Mouse (Mus musculus): Measurements from ENCODE around the gene Tmem163. TPM values are rescaled to one million over a fixed set of nuclear protein-coding genes. Genes with fewer than 3 reads are reported as not detected.

The Tmem163 gene
- total RNA-seq (2014; fragmentation: Nextera tagmentation) (not detected in 2 replicates), total RNA-seq (2017) (0.14 TPM in 1 of 2 replicates, not detected in the other)

DNA sequence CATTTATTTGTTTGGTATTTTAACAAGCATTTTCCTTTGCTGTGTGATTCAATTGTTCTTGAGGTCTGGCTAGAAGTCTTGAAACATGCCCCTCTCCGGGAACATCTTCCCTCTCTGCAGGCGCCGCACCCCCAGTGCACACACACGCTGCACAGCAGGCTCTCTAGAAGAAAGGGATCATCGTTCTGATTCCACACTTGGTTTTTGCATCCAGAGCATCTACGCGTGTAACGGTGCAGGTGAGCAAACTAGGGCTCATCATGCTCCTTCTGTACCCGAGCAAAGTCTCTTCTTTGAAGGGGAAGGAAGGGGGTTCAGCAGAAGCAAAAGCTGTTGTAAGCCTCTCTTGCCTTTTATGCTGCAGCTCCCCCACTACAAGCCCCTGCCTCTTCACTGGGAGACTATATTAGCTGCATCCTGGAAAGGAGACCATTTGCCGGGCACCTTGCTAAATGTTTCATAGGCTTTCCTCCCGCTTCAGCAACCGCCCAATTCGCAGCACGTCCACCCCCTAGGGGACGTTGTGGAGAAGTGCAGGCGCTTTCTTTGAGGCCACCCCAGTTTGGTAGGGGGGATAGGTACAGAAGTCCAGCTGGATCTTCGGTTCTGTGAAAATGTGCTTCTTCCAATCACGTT, at the start of gene Tmem163:
Gene Tmem163 (minus strand): TSS at position 51 of the 636 bp plus-strand sequence.
- ATAC-seq (replicated peaks; ENCODE audit: low FRiP score, low TSS enrichment, poor library complexity, severe bottlenecking) = peak; percentile 81

GRCm38 (mm10) chr1:127729096-127729495, 49.7 kb upstream of the Tmem163 start, which contains the start of gene Acmsd:
Gene Acmsd (plus strand): TSS chr1:127729413.
- ATAC-seq (replicated peaks; ENCODE audit: low FRiP score, low TSS enrichment, poor library complexity, severe bottlenecking) = no peak

- no peak for ATAC-seq (replicated peaks; ENCODE audit: low FRiP score, low TSS enrichment, poor library complexity, severe bottlenecking)
Measured at GRCm38 (mm10) chr1:127723596-127723995, 44.2 kb upstream of the Tmem163 start.

GRCm38 (mm10) chr1:127718290-127718689, 38.9 kb upstream of the Tmem163 start:
- ATAC-seq (replicated peaks; ENCODE audit: low FRiP score, low TSS enrichment, poor library complexity, severe bottlenecking) = no peak

GRCm38 (mm10) chr1:127716441-127716840, 37.1 kb upstream of the Tmem163 start:
- ATAC-seq (replicated peaks; ENCODE audit: low FRiP score, low TSS enrichment, poor library complexity, severe bottlenecking) = no peak

- no peak for ATAC-seq (replicated peaks; ENCODE audit: low FRiP score, low TSS enrichment, poor library complexity, severe bottlenecking)
Measured at GRCm38 (mm10) chr1:127706269-127706668, 26.9 kb upstream of the Tmem163 start.

DNA sequence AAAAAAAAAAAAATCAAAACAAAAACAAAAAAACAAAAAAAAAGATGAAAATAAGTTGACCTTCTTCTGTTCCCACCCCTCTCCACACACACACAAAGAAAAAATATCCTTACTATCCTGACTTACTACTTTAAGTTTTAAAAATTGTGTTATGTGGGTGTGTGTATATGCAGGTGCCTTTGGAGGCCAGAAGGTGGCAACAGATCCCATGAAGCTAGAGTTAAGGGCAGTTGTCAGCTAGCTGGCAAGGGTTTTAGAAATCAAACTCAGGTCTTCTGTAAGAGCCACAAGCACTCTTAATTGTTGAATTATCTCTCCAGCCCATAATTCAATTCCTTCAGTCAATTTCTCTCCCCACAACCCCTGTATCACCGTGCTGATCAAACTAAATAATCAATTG, 22.8 kb upstream of the Tmem163 start:
- ATAC-seq (replicated peaks; ENCODE audit: low FRiP score, low TSS enrichment, poor library complexity, severe bottlenecking) = peak; percentile 87

GRCm38 (mm10) chr1:127696533-127696932, 17.2 kb upstream of the Tmem163 start:
- ATAC-seq (replicated peaks; ENCODE audit: low FRiP score, low TSS enrichment, poor library complexity, severe bottlenecking) = peak; percentile 82

DNA sequence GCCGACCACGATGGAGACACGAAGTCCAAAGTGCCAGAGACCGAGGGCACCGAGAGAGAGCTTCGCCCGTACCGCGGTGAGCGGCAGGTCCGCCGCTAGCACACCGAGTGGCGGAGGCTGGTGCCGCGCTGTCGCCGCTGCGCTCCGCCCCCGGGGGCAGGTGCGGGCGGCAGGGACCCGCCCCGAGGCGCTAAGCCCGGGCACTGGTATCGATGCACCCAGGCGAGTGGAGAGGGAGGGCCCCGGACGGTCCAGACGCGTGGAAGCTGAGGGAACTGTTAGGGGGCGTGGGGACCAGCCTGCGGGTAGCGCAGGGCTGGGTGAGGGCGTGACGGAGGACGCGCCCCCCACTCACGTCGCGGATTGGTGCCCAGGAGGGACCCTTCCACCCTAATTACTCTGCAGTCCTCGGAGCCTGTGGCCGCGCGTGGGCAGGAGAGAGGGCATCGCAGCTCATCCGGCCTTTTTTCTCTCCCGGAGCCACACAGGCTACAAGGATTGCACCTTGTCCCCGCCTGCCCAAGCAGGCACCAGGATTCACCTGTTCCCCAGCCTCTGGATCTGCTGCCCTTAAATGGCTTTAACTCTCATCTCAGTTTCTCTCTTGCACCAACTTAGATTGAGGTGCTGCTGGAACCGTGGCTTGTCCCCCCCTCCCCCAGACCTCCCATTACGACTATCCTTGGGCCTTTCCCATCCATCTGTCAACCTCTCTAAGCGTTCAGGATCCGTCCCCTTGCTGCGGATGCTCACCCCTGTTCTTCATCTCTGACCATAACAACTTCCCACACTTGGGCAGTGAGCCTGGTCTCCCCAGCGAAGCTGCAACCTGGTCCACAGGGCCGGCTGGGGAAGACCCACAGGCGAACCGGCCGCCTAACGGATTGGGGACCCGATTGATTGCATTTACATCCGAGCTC, 1.4 kb downstream of the Tmem163 start:
- peak; percentile 85 for ATAC-seq (replicated peaks; ENCODE audit: low FRiP score, low TSS enrichment, poor library complexity, severe bottlenecking)

DNA sequence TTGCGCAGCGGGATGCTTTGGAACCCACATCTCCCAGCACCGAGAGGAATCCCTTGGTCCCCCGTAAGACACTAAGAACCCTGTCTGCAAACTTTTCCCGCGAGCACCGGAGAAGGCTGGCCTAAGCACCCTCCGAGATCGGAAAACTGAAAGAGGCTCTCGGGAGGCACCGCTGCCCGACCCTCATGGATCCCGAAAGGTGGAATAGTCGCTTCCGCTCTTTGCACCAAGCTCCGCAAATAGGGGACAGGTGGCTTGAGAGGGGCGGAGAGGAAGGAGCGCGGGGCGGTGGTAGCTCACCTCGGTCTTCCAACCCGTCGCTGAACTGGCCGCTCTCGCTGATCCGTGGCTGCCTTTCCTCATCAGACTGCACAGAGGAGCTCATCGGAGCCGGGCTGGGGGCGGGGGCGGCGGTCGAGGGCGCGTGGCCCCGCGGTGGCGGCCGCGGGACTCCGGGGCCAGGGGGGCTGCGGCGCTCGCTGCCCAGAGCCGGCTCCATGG, 2.2 kb downstream of the Tmem163 start:
- ATAC-seq (replicated peaks; ENCODE audit: low FRiP score, low TSS enrichment, poor library complexity, severe bottlenecking) = peak; percentile 38; the same call in 1 of the 2 replicates

DNA sequence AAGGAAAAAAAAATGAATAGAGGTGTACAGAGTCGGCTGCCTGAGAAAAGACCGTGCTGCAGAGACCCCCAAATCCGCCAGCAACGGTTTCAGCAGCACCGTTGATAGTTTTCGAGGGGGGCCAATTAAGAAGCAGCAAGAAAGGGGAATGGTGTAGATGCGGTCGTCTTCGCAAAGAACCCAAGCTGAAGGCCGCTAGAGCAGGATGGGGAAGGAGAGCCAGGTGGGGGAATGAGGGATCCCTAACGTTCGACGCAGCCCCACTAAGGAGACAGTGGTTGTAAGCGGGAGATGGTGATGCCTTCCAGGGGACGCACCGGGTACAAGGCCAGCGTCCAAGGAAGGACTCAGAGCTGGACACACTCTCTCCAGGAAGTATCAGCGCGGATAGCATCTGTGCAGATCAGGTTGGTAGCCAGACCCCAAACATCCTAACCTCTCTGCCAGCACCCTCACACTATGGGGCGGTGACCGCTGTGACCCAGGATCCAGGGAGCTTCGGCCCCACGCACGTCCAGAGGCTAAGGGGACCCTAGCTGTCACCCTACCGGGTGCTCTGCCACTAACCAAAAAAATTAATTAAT, 2.7 kb downstream of the Tmem163 start:
- ATAC-seq (replicated peaks; ENCODE audit: low FRiP score, low TSS enrichment, poor library complexity, severe bottlenecking) = no peak

- ATAC-seq (replicated peaks; ENCODE audit: low FRiP score, low TSS enrichment, poor library complexity, severe bottlenecking) = no peak
Measured at GRCm38 (mm10) chr1:127676116-127676515, 3.2 kb downstream of the Tmem163 start.

DNA sequence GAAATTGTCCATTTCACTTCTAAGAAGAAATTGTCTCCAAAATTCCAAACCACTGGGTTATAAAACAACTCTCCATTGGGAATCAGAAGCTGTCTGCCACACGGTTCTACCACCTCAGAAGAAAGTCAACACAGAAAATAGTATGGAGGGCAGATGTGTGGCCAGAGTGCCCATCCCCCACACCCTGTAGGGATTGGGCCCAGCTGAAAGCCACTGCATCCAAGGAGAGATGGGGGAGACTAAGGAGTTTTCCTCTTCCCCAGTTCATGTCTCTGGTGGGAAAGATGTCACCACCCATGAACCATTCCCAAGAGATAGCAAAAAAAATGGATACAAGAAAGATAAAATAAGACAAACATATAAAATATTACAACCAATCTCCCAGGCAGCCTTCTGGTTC, 4.1 kb downstream of the Tmem163 start:
- ATAC-seq (replicated peaks; ENCODE audit: low FRiP score, low TSS enrichment, poor library complexity, severe bottlenecking) = no peak

DNA sequence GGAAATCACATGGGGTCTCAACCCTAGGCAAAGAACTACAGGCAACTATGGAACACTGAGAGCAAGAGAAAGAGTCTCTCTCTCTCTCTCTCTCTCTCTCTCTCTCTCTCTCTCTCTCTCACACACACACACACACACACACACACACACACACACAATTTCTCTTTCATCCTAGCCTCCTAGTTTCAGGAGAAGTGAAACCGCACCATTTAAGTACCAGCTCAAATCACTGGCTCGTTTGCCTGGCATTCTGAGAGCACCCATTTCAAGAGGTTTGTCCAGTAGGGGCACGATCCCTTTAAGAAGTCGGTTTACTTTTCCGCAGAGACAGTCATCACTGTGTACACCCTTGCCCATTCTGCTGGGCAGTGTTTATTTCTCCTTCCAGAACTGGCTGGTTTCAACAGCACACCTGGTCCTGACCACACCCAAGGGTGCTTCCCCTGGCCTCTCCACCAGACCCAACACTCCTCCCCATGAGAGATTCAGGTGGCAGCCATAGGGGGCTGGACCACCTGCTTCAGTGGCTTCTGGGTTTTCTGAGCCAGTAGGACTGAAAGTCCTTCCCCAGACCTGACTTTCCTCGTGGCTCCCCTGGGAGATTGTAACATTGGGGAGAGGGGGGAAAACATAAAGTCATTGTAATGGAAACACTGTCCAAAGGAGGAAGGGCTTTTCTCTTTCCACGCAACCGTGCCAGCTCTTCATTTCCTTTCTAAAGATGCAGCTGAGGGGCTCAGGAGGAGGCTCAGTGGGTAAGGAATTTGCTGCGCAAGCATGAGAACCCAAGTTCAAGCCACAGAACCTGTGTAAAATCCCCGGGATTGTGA, 5.9 kb downstream of the Tmem163 start:
- ATAC-seq (replicated peaks; ENCODE audit: low FRiP score, low TSS enrichment, poor library complexity, severe bottlenecking) = no peak

DNA sequence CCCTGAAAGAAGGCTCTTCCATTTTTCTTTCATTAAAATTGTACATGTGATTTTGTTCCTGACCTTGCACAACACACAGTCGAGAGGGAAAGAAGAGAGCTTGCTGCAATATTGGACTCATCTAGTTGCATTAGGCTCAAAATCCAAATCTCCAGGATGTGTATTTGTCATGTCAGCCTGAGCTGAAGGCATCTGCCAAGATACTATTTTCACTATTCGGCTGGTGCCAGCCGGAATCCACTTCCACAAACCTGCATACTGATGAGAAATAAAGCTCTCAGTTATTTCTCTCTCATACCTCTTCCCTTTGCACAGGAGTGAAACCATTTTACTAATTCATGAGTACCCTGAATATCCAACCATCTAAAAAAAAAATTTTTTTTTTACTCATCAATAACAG, 11.2 kb downstream of the Tmem163 start:
- no peak for ATAC-seq (replicated peaks; ENCODE audit: low FRiP score, low TSS enrichment, poor library complexity, severe bottlenecking)

GRCm38 (mm10) chr1:127667110-127667860, 12.1 kb downstream of the Tmem163 start:
- ATAC-seq (replicated peaks; ENCODE audit: low FRiP score, low TSS enrichment, poor library complexity, severe bottlenecking) = no peak

DNA sequence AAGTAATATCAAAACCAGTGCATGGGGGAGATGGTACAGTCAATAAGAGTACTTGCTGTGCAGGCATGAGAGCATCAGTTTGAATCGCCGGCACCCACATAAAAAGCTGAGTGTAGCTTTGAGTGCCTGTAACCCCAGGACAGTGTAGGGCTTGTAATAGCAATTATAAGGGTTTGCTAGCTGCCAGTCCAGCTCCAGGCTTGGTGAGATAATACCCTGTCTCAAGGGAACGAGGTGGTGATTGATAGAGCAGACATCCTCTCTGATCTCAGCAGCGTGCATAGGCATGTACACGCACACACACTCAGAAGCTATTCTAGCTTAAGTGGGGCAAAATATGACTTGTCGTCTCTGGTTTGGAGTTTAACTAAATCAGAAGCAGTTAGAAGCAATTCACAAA, 13.1 kb downstream of the Tmem163 start:
- ATAC-seq (replicated peaks; ENCODE audit: low FRiP score, low TSS enrichment, poor library complexity, severe bottlenecking) = no peak

DNA sequence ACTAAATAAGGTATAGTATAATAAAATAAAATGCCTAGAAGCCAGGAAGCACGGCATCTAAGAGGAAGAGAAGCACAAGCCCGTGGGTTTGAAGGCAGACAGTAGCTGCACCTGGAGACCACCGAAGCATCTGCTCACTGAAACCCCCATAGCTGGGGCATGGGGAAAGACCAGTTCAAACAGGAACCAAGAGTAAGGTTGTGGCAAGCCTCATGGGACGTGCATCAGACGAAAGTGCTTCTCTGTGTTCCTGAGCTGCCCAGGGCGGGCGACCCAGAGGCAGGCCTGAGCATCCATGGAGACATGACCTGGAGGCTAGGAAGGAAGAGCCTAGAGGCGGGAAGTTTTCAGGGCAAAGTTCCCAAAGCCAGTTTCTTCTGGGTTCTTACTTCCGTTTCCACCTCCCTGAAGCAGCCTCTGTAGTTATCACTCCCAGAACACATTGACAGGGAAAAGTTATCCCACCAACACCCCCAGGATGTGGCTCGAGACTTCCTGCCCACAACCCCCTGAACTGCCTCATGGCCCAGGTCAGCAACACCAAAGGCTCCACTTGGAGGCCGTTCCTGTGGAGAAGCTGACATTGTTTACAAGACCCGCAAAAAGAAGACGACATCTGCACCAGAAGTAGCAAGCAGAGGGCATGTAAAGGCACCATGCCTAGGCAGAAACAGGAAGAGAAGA, 16.8 kb downstream of the Tmem163 start:
- peak; percentile 29; the same call in 1 of the 2 replicates for ATAC-seq (replicated peaks; ENCODE audit: low FRiP score, low TSS enrichment, poor library complexity, severe bottlenecking)

Measured in megakaryocyte-erythroid progenitor cell, adult 5-6 weeks (primary cell).